Mouse (Mus musculus): ENCODE measurements around the gene Cpsf6. TPM values are rescaled to one million over a fixed set of nuclear protein-coding genes. Genes with fewer than 3 reads are reported as not detected.

Cpsf6 gene
- polyA plus RNA-seq, 1 experiment from 2014 or later, result 125 TPM

DNA sequence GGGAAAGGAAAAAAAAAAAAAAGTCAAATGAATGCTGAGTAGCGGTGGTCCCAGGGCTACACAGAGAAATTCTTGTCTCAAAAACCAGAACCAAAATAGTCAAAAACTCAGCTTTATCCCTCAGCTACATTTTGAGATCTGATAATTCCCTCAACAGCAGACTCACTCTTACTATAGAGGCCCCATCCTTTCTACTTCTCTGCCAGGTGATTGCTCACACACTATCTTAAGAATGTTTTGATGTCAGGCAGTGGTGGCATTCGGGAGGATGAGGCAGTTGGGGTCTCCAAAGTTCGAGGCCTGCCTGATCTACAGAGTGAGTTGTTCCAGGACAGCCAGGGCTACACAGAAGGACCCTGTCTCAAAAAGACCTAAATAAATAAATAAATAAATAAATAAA, 1.2 kb downstream of the Cpsf6 start:
- no peak overlapping the region for H3K4me3 ChIP-seq (ENCODE audit: low read depth, low read length)
- no peak overlapping the region for H3K9ac ChIP-seq (ENCODE audit: low read depth, low read length)
- DNase-seq (ENCODE audit: low spot score) (no peak), ATAC-seq (ENCODE audit: low read depth) (no peak)
- H3K27ac ChIP-seq (replicated peaks; ENCODE audit: low read depth, low read length), result no peak overlapping the region
- H3K4me1 ChIP-seq (ENCODE audit: control insufficient read depth, insufficient read depth, low read length), result peaks cover 14% of the 10 kb centered on the region
- H3K4me2 ChIP-seq (ENCODE audit: low read depth, low read length), result no peak overlapping the region
- H3K9me3 ChIP-seq (ENCODE audit: control insufficient read depth, low read length), result no peaks in the 10 kb centered on the region
- no peaks in the 10 kb centered on the region for H3K27me3 ChIP-seq (replicated peaks; ENCODE audit: control insufficient read depth, insufficient read depth, low read length)
- 87% methylated on average over 3 of the region's 3 CpGs for WGBS
- no peaks in the 10 kb centered on the region for H3K36me3 ChIP-seq (ENCODE audit: control insufficient read depth, insufficient read depth, low read length)

DNA sequence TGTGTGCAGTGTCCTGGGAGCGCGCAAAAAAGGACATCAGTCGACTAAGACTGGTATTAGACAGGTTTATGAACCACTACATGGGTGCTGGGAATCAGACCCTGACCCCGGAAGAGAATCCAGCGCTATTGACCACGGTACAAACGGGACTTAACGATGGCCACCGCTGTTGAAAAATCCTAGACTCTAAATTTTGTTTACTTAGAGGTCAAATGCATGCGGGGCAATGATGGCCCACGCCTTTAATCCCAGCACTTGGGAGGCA, 1.6 kb downstream of the Cpsf6 start:
- no peak overlapping the region for H3K9ac ChIP-seq (ENCODE audit: low read depth, low read length)
- no peaks in the 10 kb centered on the region for H3K36me3 ChIP-seq (ENCODE audit: control insufficient read depth, insufficient read depth, low read length)
- no peaks in the 10 kb centered on the region for H3K27me3 ChIP-seq (replicated peaks; ENCODE audit: control insufficient read depth, insufficient read depth, low read length)
- no peak overlapping the region for H3K4me2 ChIP-seq (ENCODE audit: low read depth, low read length)
- no peaks in the 10 kb centered on the region for H3K9me3 ChIP-seq (ENCODE audit: control insufficient read depth, low read length)
- H3K4me3 ChIP-seq (ENCODE audit: low read depth, low read length), result no peak overlapping the region
- peaks cover 14% of the 10 kb centered on the region for H3K4me1 ChIP-seq (ENCODE audit: control insufficient read depth, insufficient read depth, low read length)
- ATAC-seq (ENCODE audit: low read depth), result no peak
- no peak overlapping the region for H3K27ac ChIP-seq (replicated peaks; ENCODE audit: low read depth, low read length)
- 94% methylated on average over 11 of the region's 11 CpGs for WGBS
- DNase-seq (ENCODE audit: low spot score), result no peak

DNA sequence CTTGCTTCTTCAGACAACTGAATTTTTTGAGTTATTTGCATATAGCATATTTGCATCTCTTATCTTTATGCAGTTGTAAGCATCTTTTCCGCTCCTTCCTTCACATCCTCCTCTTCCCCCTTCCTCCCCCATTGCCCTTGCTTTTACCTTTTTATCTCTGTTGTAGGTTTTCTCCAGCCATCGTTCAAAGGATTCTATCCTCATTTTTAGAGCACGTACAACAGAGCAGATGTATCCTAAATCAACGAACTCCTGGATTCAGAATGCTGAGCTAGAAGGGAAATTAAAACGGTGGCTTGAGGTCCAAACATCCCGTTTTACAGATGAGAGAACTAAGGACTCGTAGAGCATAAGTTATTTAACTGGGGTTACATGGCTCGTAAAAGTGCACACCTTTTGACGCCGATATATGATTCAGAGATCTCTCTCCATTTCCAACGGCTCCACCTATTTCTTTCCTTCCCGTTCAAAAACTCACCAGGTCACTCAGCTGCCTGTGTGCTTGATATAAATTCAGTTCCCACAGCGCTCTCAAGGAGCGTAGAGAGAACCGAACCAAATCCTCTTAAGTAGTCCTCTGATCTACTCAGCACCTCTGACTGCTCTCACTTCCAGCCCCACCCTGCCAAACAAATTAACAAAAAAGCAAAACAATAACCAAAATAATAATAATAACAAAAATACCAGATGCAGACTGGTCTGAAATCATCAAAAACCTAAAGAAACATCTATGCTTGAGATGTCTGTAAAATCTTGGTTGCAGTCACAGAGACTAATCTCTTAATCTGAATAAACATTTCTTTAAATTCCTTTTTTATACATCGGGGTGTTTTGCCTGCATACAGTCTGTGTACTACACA, 2.2 kb downstream of the Cpsf6 start:
- Histone ChIP-seq H3K36me3 (ENCODE audit: control insufficient read depth, insufficient read depth, low read length) (no peaks in the 10 kb centered on the region), H3K4me2 (ENCODE audit: low read depth, low read length) (peak overlapping the region; percentile 65), H3K27me3 (replicated peaks; ENCODE audit: control insufficient read depth, insufficient read depth, low read length) (no peaks in the 10 kb centered on the region), H3K9me3 (ENCODE audit: control insufficient read depth, low read length) (no peaks in the 10 kb centered on the region), H3K9ac (ENCODE audit: low read depth, low read length) (peak overlapping the region; percentile 100), H3K4me1 (ENCODE audit: control insufficient read depth, insufficient read depth, low read length) (peaks cover 14% of the 10 kb centered on the region), H3K4me3 (ENCODE audit: low read depth, low read length) (peak overlapping the region; percentile 98), H3K27ac (replicated peaks; ENCODE audit: low read depth, low read length) (peak overlapping the region; percentile 97)
- WGBS, result 19% methylated on average over 16 of the region's 16 CpGs
- ATAC-seq (ENCODE audit: low read depth) (no peak), DNase-seq (ENCODE audit: low spot score) (no peak)

DNA sequence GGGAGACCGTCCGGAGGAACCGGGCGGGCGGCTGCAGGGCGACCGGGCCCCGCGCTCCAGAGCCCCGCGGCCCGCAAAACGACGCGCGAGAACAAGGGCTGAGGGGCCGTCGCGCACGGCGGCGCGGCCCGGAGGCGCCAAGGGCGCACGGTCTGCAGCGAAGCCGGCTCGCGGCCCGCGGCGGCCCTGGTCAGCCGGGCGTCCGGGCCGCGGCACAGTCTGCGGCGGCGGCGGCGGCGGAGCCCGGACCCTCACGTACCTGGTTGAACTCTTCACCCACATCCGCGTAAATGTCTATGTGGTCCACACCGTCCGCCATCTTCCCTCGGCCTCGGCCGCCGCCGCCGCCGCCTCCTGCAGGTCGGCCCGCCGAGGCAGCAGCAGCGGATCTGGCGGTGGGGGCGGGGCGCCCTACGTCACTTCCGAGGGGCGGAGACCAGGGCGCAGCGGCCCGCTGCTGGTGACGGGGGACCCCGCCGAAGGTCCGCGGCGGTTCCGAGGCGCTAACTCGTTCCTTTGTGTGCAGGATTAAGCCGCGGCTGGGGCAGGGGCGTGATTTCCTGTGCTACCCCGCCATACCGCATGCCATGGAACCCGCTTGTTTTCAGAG, 3.1 kb downstream of the Cpsf6 start:
- H3K4me2 ChIP-seq (ENCODE audit: low read depth, low read length), result peak overlapping the region; percentile 65
- 1% methylated on average over 28 of the region's 86 CpGs for WGBS
- H3K4me1 ChIP-seq (ENCODE audit: control insufficient read depth, insufficient read depth, low read length), result peaks cover 14% of the 10 kb centered on the region
- H3K9ac ChIP-seq (ENCODE audit: low read depth, low read length), result peak overlapping the region; percentile 100
- H3K36me3 ChIP-seq (ENCODE audit: control insufficient read depth, insufficient read depth, low read length), result no peaks in the 10 kb centered on the region
- no peaks in the 10 kb centered on the region for H3K9me3 ChIP-seq (ENCODE audit: control insufficient read depth, low read length)
- peak overlapping the region; percentile 97 for H3K27ac ChIP-seq (replicated peaks; ENCODE audit: low read depth, low read length)
- peak; percentile 96 for DNase-seq (ENCODE audit: low spot score)
- H3K4me3 ChIP-seq (ENCODE audit: low read depth, low read length), result peak overlapping the region; percentile 98
- no peaks in the 10 kb centered on the region for H3K27me3 ChIP-seq (replicated peaks; ENCODE audit: control insufficient read depth, insufficient read depth, low read length)
- peak; percentile 97 for ATAC-seq (ENCODE audit: low read depth)

DNA sequence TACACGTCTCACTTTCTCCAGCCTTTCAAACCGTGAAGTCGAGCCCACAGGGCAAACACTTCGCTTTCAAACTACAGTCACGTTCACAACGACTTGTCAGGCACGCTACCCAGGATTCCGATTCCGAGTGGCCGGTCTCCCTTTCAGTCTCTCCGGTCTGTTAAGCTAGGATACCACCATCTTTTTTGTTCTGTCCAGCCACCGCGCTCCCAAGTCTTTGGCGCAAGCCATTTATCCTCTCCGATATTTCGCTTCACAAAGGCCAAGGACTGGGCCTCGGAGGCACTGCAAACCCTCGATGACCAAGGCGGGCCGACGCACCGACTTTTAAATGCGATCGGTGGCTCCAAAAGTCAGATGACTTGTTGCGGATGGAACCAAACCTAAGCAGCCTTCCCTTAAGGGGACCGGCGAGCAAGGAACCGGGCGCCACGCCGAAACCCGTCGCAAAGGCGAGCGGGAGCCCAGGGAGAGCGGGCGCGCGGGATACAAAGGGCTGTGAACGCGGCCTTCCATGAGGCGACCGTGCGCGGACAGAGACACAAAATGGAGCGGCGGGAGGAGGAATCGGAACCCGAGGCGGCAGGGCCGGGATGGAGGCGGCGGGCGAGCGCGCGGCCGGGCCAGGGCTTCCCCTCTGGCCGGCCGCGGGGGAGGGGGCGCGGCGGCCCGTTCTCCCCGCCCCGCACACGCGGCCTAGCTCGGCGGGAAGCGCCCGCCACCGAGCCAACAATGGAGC, 3.8 kb downstream of the Cpsf6 start:
- WGBS, result under 1% methylated on average over 44 of the region's 74 CpGs
- ATAC-seq (ENCODE audit: low read depth), result peak; percentile 62
- peak; percentile 58 for DNase-seq (ENCODE audit: low spot score)
- Histone ChIP-seq H3K27me3 (replicated peaks; ENCODE audit: control insufficient read depth, insufficient read depth, low read length) (no peaks in the 10 kb centered on the region), H3K9me3 (ENCODE audit: control insufficient read depth, low read length) (no peaks in the 10 kb centered on the region), H3K4me3 (ENCODE audit: low read depth, low read length) (peak overlapping the region; percentile 98), H3K36me3 (ENCODE audit: control insufficient read depth, insufficient read depth, low read length) (no peaks in the 10 kb centered on the region), H3K9ac (ENCODE audit: low read depth, low read length) (peak overlapping the region; percentile 100), H3K4me2 (ENCODE audit: low read depth, low read length) (peak overlapping the region; percentile 65), H3K27ac (replicated peaks; ENCODE audit: low read depth, low read length) (peak overlapping the region; percentile 97), H3K4me1 (ENCODE audit: control insufficient read depth, insufficient read depth, low read length) (peaks cover 14% of the 10 kb centered on the region)

DNA sequence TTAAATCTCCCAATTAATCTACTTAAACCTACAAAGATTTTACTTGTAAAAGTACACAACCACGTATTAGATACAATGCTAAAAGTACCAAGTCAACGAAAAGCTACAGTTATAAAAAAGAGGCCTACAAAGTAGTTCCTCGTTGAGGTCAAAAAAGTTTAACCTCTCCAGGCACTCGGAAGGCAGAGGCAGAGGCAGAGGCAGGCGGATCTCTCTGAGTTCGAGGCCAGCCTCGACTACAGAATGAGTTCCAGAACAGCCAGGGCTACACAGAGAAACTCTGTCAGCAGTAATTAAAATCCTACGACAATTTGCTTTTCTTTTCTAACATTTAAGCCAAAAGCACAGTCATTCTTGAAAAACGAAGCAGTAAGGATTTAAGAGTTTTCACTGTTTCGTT, 4.7 kb downstream of the Cpsf6 start:
- H3K27ac ChIP-seq (replicated peaks; ENCODE audit: low read depth, low read length), result no peak overlapping the region
- DNase-seq (ENCODE audit: low spot score) (no peak), ATAC-seq (ENCODE audit: low read depth) (no peak)
- WGBS, result 19% methylated on average over 10 of the region's 10 CpGs
- H3K36me3 ChIP-seq (ENCODE audit: control insufficient read depth, insufficient read depth, low read length), result no peaks in the 10 kb centered on the region
- H3K4me2 ChIP-seq (ENCODE audit: low read depth, low read length), result peak overlapping the region; percentile 65
- peaks cover 14% of the 10 kb centered on the region for H3K4me1 ChIP-seq (ENCODE audit: control insufficient read depth, insufficient read depth, low read length)
- H3K9me3 ChIP-seq (ENCODE audit: control insufficient read depth, low read length), result no peaks in the 10 kb centered on the region
- no peaks in the 10 kb centered on the region for H3K27me3 ChIP-seq (replicated peaks; ENCODE audit: control insufficient read depth, insufficient read depth, low read length)
- H3K9ac ChIP-seq (ENCODE audit: low read depth, low read length), result peak overlapping the region; percentile 100
- peak overlapping the region; percentile 98 for H3K4me3 ChIP-seq (ENCODE audit: low read depth, low read length)

DNA sequence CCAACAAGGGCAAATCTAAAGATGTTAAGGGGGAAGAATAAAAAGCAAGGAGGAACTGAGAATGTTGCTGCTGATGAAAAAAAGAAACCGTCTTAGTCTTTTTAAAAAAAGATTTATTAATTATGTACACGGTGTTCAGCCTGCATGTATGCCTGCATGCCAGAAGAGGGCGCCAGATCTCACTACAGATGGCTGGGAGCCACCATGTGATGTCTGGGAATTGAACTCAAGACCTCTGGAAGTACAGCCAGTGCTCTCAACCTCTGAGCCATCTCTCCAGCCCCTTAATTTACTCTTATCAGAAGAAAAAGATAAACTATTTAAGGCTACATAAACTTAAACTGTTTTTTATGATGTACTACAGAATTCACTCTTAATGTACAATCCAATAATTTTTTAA, 16.7 kb downstream of the Cpsf6 start:
- H3K9me3 ChIP-seq (ENCODE audit: control insufficient read depth, low read length), result no peaks in the 10 kb centered on the region
- no peak overlapping the region for H3K4me3 ChIP-seq (ENCODE audit: low read depth, low read length)
- DNase-seq (ENCODE audit: low spot score) (peak; percentile 42), ATAC-seq (ENCODE audit: low read depth) (no peak)
- no peaks in the 10 kb centered on the region for H3K4me1 ChIP-seq (ENCODE audit: control insufficient read depth, insufficient read depth, low read length)
- H3K36me3 ChIP-seq (ENCODE audit: control insufficient read depth, insufficient read depth, low read length), result peaks cover 88% of the 10 kb centered on the region
- no peak overlapping the region for H3K27ac ChIP-seq (replicated peaks; ENCODE audit: low read depth, low read length)
- WGBS, result 40% methylated on average over 3 of the region's 3 CpGs
- H3K27me3 ChIP-seq (replicated peaks; ENCODE audit: control insufficient read depth, insufficient read depth, low read length), result no peaks in the 10 kb centered on the region
- H3K4me2 ChIP-seq (ENCODE audit: low read depth, low read length), result no peak overlapping the region
- H3K9ac ChIP-seq (ENCODE audit: low read depth, low read length), result no peak overlapping the region

DNA sequence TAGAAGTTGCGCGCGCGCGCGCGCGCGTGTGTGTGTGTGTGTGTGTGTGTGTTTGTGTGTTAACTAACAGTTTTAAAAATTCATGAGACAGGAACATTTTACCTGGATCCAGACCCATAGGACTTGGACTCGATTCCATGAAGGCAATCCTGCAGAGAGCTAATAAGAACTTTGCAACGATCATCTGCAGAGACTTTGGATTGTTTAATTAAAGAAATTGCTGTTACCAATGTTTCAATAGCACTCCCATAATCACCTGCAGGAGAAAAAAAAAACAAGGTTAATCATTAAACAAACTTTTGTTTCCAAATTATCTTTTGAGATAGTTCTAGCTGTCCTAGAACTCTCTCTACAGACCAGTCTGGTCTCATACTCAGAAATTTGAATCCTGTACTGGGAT, 20.9 kb downstream of the Cpsf6 start:
- Histone ChIP-seq H3K27me3 (replicated peaks; ENCODE audit: control insufficient read depth, insufficient read depth, low read length) (no peaks in the 10 kb centered on the region), H3K4me3 (ENCODE audit: low read depth, low read length) (no peak overlapping the region), H3K9me3 (ENCODE audit: control insufficient read depth, low read length) (no peaks in the 10 kb centered on the region), H3K4me1 (ENCODE audit: control insufficient read depth, insufficient read depth, low read length) (no peaks in the 10 kb centered on the region), H3K9ac (ENCODE audit: low read depth, low read length) (no peak overlapping the region), H3K27ac (replicated peaks; ENCODE audit: low read depth, low read length) (no peak overlapping the region), H3K4me2 (ENCODE audit: low read depth, low read length) (no peak overlapping the region), H3K36me3 (ENCODE audit: control insufficient read depth, insufficient read depth, low read length) (peaks cover 81% of the 10 kb centered on the region)
- ATAC-seq (ENCODE audit: low read depth) (no peak), DNase-seq (ENCODE audit: low spot score) (no peak)
- WGBS, result 87% methylated on average over 11 of the region's 11 CpGs
